Mouse (Mus musculus) bone marrow, adult 2 months (tissue): ENCODE measurements at regions not wholly inside any gene's neighbourhood (a gene's known extent, or its start where the extent isn't known, plus 50 kb on each side); places are given as distances from the start of the nearest gene placed in this dataset.

ENCODE experiments used
- CTCF ChIP-seq: fragments of 200-500 bp; IDR thresholded peaks from 2 replicates; pipeline ENCODE4 v1.5.1; 2011; ENCODE audit warnings: low read length, control low read depth; ENCODE audit not compliant: control insufficient read depth, insufficient read depth
- POLR2A ChIP-seq: fragments of 200-500 bp; IDR thresholded peaks from 2 replicates; pipeline ENCODE4 v1.6.1; 2011; ENCODE audit warnings: low read depth, mild to moderate bottlenecking, control low read depth, low read length, borderline replicate concordance; ENCODE audit not compliant: control insufficient read depth

DNA sequence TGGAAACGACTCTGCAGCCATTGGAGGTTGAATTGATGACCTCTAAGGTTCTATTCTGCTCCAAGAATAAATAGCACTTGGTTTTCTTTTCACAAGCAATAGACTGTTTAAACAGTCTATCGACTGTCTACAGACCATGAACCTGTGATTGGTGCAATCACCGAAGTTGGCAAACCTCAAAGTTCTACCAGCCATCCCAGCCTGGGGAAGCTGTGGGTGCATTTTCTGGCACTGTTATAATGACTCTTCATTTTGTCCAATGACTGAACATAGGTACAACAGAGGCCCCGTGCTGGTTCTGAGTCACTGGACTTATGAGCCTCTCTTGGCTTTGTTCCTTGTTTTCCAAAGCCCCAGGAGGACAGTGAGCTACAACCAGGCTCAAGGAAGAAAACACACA, 178.6 kb downstream of the Kdr start:
- no peak for TF ChIP-seq CTCF
- no peak for TF ChIP-seq POLR2A
